Mouse (Mus musculus) MEL (cell line): ENCODE data around the gene Tomm20.

ENCODE experiments used
- CTCF ChIP-seq, 3 experiments: IDR thresholded peaks in 2 of 3; conservative IDR thresholded peaks in 1 of 3; 2 replicates each; pipeline ENCODE4 v1.5.1; 2011 to 2012; ENCODE audit warnings: low read length in 3 of 3, low read depth in 2 of 3, mild to moderate bottlenecking in 2 of 3, improper control_type of control experiment in 1 of 3, inconsistent platforms in 1 of 3, mixed read lengths in 1 of 3, moderate library complexity in 1 of 3; ENCODE audit not compliant: control insufficient read depth in 1 of 3, insufficient read depth in 1 of 3, poor library complexity in 1 of 3, severe bottlenecking in 1 of 3
- ELF1 ChIP-seq: IDR thresholded peaks from 2 replicates; pipeline ENCODE4 v1.6.1; 2014; ENCODE audit warnings: low read depth, mild to moderate bottlenecking, inconsistent platforms, low read length, improper control_type of control experiment, moderate library complexity
- EP300 ChIP-seq, 2 experiments: IDR thresholded peaks; 2 replicates each; pipeline ENCODE4 v1.6.1; 2011; ENCODE audit warnings: improper control_type of control experiment in 2 of 2, low read length in 2 of 2, low read depth in 1 of 2, mild to moderate bottlenecking in 1 of 2
- POLR2A ChIP-seq, 2 experiments: IDR thresholded peaks; 2 replicates each; pipeline ENCODE4 v1.6.1; 2011 to 2012; ENCODE audit warnings: low read length in 2 of 2, mild to moderate bottlenecking in 2 of 2, control low read depth in 1 of 2, improper control_type of control experiment in 1 of 2, low read depth in 1 of 2, moderate library complexity in 1 of 2; ENCODE audit not compliant: control insufficient read depth in 1 of 2, insufficient read depth in 1 of 2, poor library complexity in 1 of 2

GRCm38 (mm10) chr8:126907374-126907773 is 38.3 kb downstream of the Tomm20 start:
- TF ChIP-seq POLR2A (IDR thresholded peaks at IDR 0.05; ENCODE audit: control insufficient read depth in 1 of 2, insufficient read depth in 1 of 2, low read depth in 1 of 2, low read length in 2 of 2, poor library complexity in 1 of 2) (no peak), CTCF (IDR thresholded peaks at IDR 0.05 in 2 of 3, conservative IDR thresholded peaks at IDR 0.05 in 1 of 3; ENCODE audit: control insufficient read depth in 1 of 3, insufficient read depth in 1 of 3, low read depth in 2 of 3, low read length in 3 of 3, poor library complexity in 1 of 3, severe bottlenecking in 1 of 3) (no peak), EP300 (IDR thresholded peaks at IDR 0.05; ENCODE audit: low read depth in 1 of 2, low read length in 2 of 2) (no peak), ELF1 (no peak)
